Mouse (Mus musculus) erythroblast, embryonic 14.5 days (primary cell): Measurements from ENCODE around the gene Ccnc.

Source experiments
- GATA1 ChIP-seq: IDR thresholded peaks from 2 replicates; pipeline ENCODE4 v1.6.1; 2012; ENCODE audit warnings: low read length, inconsistent platforms, mixed read lengths
- TAL1 ChIP-seq: IDR thresholded peaks from 3 replicates; pipeline ENCODE4 v1.6.1; 2012; ENCODE audit warnings: low read length, inconsistent platforms, mixed read lengths

- TF ChIP-seq GATA1 (no peak), TAL1 (no peak)
Measured at GRCm38 (mm10) chr4:21722752-21723334, 4.7 kb upstream of the Ccnc start.
